Mouse (Mus musculus): ENCODE results near the gene Yy1. TPM values are rescaled to one million over a fixed set of nuclear protein-coding genes. Genes with fewer than 3 reads are reported as not detected.

The Yy1 gene
- polyA plus RNA-seq, 1 experiment from 2014 or later: 14.4 TPM

DNA sequence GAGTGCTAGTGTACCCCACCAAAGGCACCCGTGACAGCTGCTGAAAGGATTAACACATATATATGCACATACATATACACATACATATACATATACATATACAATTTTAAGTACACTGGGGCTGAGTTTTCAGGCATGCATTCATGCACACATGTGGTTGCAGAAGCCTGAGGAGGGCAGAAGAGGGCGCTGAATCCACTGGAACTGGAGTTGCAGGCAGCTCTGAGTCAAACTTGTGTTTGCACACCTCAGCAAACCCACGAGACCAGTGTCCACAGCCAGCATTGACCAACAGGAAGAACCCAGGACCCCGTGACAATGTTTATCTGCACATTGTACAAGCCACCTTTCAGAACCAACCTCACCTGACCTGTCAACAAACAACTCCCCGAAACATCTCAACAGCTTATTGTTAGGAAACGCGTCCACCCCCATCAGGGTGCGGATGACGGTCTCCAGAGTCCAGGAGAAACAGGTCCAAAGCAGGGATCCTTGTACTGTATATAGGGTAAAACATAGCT is 32.2 kb upstream of the Yy1 start:
- no peaks in the 10 kb centered on the region for H3K36me3 ChIP-seq
- no peak for DNase-seq (ENCODE audit: low spot score)
- 75% methylated on average over 9 of the region's 9 CpGs for WGBS
- no peaks in the 10 kb centered on the region for H3K27me3 ChIP-seq (ENCODE audit: low read depth, poor library complexity, severe bottlenecking)
- H3K27ac ChIP-seq (replicated peaks): no peak overlapping the region
- no peak overlapping the region for H3K4me3 ChIP-seq
- no peaks in the 10 kb centered on the region for H3K9me3 ChIP-seq (replicated peaks)
- H3K4me1 ChIP-seq: peaks cover 20% of the 10 kb centered on the region

DNA sequence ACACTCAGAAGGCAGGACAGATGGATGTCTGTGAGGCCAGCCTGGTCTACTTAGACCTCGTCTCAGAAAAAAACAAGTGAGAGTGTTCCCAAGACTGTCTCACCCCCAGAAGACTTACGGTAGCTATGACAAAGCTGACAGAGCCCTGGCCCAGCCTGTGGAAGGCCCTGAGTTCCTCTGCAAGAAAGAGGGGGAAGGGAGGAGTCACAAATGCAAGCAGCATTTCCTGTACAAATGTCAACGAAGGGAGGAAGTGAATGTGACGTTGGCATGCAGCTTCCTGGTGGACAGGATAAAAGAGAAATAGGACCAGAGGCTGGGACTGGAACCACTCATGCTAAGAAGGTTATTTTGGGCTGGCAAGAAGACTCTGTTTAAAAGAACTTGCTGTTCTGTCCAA is 31.6 kb upstream of the Yy1 start:
- Histone ChIP-seq H3K4me3 (no peak overlapping the region), H3K36me3 (no peaks in the 10 kb centered on the region), H3K9me3 (replicated peaks) (no peaks in the 10 kb centered on the region), H3K27me3 (ENCODE audit: low read depth, poor library complexity, severe bottlenecking) (no peaks in the 10 kb centered on the region), H3K4me1 (peaks cover 27% of the 10 kb centered on the region), H3K27ac (replicated peaks) (no peak overlapping the region)
- DNase-seq (ENCODE audit: low spot score): no peak
- WGBS: 79% methylated on average over 4 of the region's 4 CpGs

DNA sequence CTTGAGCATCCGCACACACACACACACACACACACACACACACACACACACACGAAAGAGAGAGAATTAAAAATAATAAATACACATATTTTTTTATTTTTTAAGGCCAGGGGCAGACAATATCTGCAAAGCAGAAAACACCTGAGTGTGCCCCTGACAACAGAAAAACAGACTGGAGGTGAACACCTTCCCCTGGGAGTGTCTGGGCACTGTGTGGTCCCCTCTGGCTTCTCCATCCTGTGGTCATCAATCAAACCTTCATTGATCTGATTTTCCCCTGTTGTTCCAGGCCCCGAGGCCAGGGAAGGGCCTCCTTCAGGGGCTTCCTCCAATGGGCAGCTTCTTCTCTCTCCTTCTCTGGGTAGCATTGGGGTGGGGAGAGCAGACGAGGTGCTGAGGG is 31.1 kb upstream of the Yy1 start:
- no peaks in the 10 kb centered on the region for H3K27me3 ChIP-seq (ENCODE audit: low read depth, poor library complexity, severe bottlenecking)
- no peak overlapping the region for H3K27ac ChIP-seq (replicated peaks)
- WGBS: 79% methylated on average over 4 of the region's 4 CpGs
- no peaks in the 10 kb centered on the region for H3K36me3 ChIP-seq
- no peak for DNase-seq (ENCODE audit: low spot score)
- H3K4me3 ChIP-seq: no peak overlapping the region
- H3K4me1 ChIP-seq: peaks cover 30% of the 10 kb centered on the region
- H3K9me3 ChIP-seq (replicated peaks): no peaks in the 10 kb centered on the region

DNA sequence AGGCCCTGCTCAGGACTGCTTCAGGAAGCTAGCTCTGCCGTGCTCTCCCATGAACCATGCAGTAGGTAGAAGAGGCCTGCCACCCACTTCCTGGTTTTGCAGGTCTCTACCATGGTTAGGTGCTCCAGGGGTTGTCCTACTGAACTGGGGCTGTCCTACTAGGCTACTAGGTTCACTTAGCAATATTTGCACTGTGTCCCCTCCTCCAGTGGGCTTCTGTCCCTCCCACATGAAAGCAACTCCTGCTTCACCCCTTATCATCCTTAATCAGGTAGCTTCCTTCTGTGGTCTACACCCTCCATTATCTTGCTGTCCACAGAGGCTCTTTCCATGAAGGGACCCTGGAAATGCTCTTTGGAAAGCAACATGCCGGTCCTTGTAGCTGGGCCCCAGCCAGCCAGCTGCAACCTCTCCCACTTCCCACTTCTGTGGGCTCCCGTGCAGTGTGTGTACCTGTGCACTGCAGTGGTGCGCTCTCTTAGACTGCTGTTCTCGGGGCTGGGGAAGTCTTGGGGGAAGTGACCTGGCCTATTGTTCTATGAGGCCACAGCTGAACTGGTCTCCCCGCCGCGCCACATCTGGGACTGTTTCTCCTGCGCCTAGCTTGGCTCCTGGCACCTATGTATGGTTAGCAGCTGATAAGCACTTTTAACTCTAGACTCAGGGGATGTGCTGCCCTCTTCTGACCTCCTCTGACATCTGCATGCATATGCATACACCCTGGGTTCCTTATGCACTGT is 29.5 kb upstream of the Yy1 start:
- WGBS: 64% methylated on average over 9 of the region's 9 CpGs
- no peaks in the 10 kb centered on the region for H3K27me3 ChIP-seq (ENCODE audit: low read depth, poor library complexity, severe bottlenecking)
- H3K4me3 ChIP-seq: no peak overlapping the region
- H3K36me3 ChIP-seq: no peaks in the 10 kb centered on the region
- no peak overlapping the region for H3K27ac ChIP-seq (replicated peaks)
- no peak for DNase-seq (ENCODE audit: low spot score)
- peaks cover 19% of the 10 kb centered on the region for H3K4me1 ChIP-seq
- H3K9me3 ChIP-seq (replicated peaks): no peaks in the 10 kb centered on the region

DNA sequence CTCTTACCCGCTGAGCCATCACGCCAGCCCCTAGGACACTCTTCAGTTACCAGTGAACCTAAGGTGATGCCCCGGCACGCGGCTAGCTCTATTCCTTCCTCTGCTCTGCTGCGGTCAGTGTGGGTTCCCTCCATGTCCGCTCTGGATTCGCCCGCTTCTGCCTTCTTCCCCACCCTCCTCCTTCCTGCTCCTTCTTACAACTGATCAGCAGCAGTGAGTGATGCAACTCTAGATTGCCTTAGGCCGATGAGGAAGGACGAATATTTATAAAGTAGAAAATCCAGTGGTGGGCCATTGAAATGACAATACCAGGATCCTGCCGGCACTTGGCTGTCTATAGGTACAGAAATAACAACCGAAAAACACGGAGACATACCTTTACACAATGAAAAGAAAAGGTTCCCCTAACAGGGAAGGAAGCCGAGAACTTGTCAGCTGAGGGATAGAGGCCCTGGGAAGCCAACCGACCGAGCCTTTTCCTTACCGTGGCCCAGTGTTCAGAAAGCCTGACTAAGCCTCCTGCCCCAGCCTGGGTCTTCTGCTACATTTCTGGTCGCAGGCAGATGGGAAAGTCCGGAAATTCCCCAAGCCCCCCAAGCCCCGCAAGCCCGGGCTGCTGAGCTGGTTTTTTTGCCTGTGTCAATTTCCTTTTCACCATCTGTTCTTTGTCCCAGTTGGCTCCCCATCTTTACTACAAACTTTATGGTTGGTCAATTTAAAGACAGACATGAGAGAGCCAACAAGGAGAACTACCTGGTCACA is 27.7 kb upstream of the Yy1 start:
- no peak for DNase-seq (ENCODE audit: low spot score)
- H3K27me3 ChIP-seq (ENCODE audit: low read depth, poor library complexity, severe bottlenecking): no peaks in the 10 kb centered on the region
- no peaks in the 10 kb centered on the region for H3K9me3 ChIP-seq (replicated peaks)
- H3K4me1 ChIP-seq: peaks cover 19% of the 10 kb centered on the region
- peak overlapping the region; percentile 57 for H3K27ac ChIP-seq (replicated peaks)
- H3K4me3 ChIP-seq: no peak overlapping the region
- WGBS: 75% methylated on average over 22 of the region's 22 CpGs
- H3K36me3 ChIP-seq: no peaks in the 10 kb centered on the region

DNA sequence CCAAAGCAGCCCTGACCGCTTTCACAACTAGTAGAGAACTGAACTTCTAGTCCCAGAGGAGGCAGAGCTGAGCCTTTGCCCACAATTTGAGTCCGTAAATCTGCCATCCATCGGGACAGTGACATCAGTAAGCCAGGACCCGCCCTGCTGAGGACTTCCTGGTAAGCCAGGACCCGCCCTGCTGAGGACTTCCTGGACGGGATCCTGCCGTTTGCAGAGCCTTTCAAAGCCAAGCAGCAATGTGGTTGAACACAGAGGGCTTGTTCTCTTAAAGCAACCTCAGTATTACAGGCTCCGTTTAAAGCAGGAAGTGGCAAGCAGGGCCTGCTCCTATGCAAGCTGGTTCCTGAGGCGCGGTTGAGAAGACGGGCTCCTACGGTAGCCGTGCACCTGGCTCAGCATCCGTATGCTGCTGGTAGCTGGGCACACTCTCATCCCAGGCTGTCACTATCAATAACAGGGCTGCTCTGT is 27.0 kb upstream of the Yy1 start:
- Histone ChIP-seq H3K27ac (replicated peaks) (peak overlapping the region; percentile 57), H3K27me3 (ENCODE audit: low read depth, poor library complexity, severe bottlenecking) (no peaks in the 10 kb centered on the region), H3K4me3 (peak overlapping the region; percentile 27; the same call in 1 of the 2 replicates), H3K4me1 (peaks cover 19% of the 10 kb centered on the region), H3K9me3 (replicated peaks) (no peaks in the 10 kb centered on the region), H3K36me3 (no peaks in the 10 kb centered on the region)
- 28% methylated on average over 14 of the region's 14 CpGs for WGBS
- DNase-seq (ENCODE audit: low spot score): no peak

DNA sequence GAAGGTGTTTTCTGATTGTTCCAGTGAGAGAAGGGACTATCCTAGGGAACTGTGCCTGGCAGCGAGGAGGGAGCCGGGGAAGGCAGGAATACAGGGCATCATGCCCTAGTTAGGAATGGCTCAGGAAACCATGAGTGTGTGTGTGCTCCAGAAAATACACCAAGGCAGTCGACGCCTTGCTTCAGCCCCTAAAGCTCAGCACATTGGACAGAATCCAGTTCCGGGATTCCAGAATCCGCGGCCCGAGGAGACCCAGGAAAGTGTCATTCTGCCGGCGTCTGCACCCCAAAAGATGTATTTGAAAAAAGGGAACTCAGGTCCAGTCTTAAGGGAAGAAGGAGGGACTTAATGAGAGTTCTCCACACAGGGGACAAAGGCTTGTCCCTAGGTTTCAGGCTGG is 26.5 kb upstream of the Yy1 start:
- H3K4me1 ChIP-seq: peaks cover 19% of the 10 kb centered on the region
- DNase-seq (ENCODE audit: low spot score): no peak
- no peaks in the 10 kb centered on the region for H3K27me3 ChIP-seq (ENCODE audit: low read depth, poor library complexity, severe bottlenecking)
- 74% methylated on average over 10 of the region's 10 CpGs for WGBS
- no peaks in the 10 kb centered on the region for H3K9me3 ChIP-seq (replicated peaks)
- peak overlapping the region; percentile 27; the same call in 1 of the 2 replicates for H3K4me3 ChIP-seq
- no peaks in the 10 kb centered on the region for H3K36me3 ChIP-seq
- H3K27ac ChIP-seq (replicated peaks): peak overlapping the region; percentile 57; the same call in 1 of the 2 replicates

DNA sequence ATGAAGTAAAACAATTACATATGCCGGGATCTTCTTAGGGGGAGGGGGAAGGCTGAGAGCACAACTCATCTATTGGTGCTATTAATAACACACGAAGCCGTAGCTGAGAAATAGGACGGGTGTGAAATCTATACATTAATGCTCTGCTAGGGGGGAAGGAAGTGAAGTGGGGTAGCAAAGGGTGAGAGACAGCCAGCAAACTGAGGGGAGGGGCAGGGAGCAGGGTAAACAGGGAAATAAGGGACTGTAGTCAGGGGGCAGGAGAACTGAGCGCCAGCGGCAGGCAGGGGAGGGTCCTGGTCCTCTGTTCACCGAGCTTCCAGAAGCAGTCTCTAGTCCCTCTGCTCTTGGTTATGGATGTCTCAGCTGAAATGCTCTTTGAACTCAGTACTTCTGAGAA is 25.9 kb upstream of the Yy1 start:
- H3K4me1 ChIP-seq: peaks cover 19% of the 10 kb centered on the region
- DNase-seq (ENCODE audit: low spot score): no peak
- no peak overlapping the region for H3K27ac ChIP-seq (replicated peaks)
- 0 out of 2 replicates have a peak, but pooled peaks cover 3% of the 10 kb centered on the region for H3K36me3 ChIP-seq
- 71% methylated on average over 7 of the region's 7 CpGs for WGBS
- no peaks in the 10 kb centered on the region for H3K9me3 ChIP-seq (replicated peaks)
- no peaks in the 10 kb centered on the region for H3K27me3 ChIP-seq (ENCODE audit: low read depth, poor library complexity, severe bottlenecking)
- no peak overlapping the region for H3K4me3 ChIP-seq

DNA sequence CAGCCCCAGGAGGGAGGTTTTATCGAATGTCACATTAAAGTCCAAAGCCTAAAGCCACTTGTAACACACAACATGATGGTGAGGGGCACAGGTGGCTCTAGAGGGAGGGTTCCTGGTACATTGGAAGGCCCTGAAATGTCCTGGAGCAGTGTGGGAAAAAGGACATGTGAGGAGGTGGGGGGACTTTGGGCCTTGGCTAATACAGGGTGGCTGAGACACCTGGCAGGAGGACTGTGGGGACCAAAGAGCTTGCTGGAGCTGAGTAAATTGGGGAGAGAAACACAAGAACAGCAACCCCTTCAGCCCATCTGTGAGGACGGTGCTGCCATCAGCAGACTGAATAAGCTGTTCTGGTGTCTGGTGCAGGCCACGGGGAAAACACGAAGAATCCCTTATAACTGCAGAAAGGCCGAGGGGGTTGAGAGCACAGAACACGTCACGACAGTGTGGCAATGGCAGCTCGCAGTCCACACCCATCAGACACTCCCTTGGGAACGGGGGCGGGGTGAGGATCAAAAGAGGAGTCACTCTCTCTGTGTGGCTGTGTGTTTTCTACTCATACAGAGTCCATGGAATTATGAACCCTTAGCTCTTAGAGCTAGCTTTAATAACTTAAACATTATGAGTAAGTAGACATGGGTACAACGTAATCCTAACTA is 24.4 kb upstream of the Yy1 start:
- Histone ChIP-seq H3K27me3 (ENCODE audit: low read depth, poor library complexity, severe bottlenecking) (no peaks in the 10 kb centered on the region), H3K9me3 (replicated peaks) (no peaks in the 10 kb centered on the region), H3K4me1 (peaks cover 18% of the 10 kb centered on the region), H3K36me3 (peaks cover 13% of the 10 kb centered on the region), H3K27ac (replicated peaks) (no peak overlapping the region), H3K4me3 (no peak overlapping the region)
- DNase-seq (ENCODE audit: low spot score): no peak
- 90% methylated on average over 11 of the region's 11 CpGs for WGBS

DNA sequence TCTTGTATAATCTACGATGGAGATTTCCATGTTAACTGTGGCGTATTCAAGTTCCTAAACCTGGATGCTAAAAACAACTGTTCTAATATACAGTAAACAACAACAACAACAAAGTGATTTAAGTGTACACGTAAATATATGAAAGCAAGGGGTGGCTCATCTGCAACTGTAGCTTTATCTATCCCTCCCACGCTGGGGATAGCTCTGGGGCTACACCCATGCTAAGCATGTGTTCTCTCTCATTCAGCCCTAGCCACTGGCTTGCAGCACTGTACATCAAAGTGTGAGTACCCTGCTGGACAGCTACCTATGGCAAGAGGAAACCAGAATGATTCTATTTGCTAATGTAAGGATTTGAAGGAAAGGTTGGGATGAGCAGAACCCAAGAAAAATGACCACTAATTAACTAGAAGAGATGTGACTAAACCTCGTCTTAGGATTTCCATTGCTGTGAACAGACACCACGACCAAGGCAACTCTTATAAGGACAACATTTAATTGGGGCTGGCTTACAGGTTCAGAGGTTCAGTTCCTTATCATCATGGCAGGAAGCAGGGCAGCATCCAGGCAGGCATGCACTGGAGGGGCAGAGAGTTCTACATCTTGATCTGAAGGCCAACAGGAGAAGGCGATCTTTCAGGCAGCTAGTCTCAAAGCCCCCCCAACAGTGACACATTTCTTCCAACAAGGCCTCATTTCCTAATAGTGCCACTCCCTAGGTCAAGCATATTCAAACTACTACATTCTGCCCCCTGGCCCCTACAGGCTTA is 12.5 kb upstream of the Yy1 start:
- Histone ChIP-seq H3K27ac (replicated peaks) (no peak overlapping the region), H3K27me3 (ENCODE audit: low read depth, poor library complexity, severe bottlenecking) (no peaks in the 10 kb centered on the region), H3K9me3 (replicated peaks) (peaks cover 43% of the 10 kb centered on the region), H3K4me1 (no peaks in the 10 kb centered on the region), H3K4me3 (no peak overlapping the region), H3K36me3 (peaks cover 94% of the 10 kb centered on the region)
- DNase-seq (ENCODE audit: low spot score): no peak
- 91% methylated on average over 7 of the region's 7 CpGs for WGBS

DNA sequence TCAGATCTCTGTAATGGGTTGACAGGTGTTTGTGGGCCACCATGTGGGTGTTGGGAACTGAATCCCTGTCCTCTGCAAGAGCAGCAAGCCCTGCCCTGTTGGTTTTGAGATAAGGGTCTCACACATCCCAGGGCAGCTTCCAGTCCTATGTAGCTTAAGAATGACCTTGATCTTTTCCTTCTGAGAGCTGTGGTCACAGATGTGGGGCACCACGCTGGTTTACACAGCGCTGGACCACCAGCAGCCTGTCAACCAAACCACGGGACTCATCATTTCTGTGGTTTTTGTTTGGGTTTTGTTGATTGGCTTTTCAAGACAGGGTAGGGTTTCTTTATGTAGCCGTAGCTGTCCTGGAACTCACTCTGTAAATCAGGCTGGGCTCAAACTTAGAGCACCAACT is 7.6 kb upstream of the Yy1 start:
- Histone ChIP-seq H3K36me3 (peaks cover 71% of the 10 kb centered on the region), H3K4me1 (peaks cover under 1% of the 10 kb centered on the region; the same call in 1 of the 2 replicates), H3K27me3 (ENCODE audit: low read depth, poor library complexity, severe bottlenecking) (no peaks in the 10 kb centered on the region), H3K9me3 (replicated peaks) (peaks cover 23% of the 10 kb centered on the region), H3K27ac (replicated peaks) (no peak overlapping the region), H3K4me3 (no peak overlapping the region)
- DNase-seq (ENCODE audit: low spot score): no peak
- 93% methylated on average over 4 of the region's 4 CpGs for WGBS

DNA sequence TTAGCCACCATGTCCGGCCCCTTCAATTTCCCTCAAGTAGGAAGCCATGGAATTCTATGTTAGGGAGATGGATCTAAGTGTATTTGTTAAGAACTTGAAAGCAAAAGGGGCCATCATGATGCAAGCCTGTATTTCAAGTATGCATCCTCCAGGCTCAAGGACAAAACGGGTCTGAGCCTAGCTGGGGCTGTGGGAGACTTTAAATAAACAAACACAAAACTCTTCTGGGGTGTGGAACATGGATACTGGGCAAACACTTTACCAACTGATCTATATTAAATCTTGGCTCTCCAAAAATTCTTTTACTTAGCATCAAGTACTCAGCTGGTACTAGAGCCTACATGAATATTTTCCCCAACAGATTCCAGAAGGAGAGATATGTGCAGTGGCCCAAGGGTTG is 5.4 kb upstream of the Yy1 start:
- Histone ChIP-seq H3K4me3 (no peak overlapping the region), H3K27me3 (ENCODE audit: low read depth, poor library complexity, severe bottlenecking) (no peaks in the 10 kb centered on the region), H3K36me3 (peaks cover 49% of the 10 kb centered on the region), H3K27ac (replicated peaks) (no peak overlapping the region), H3K4me1 (peaks cover 15% of the 10 kb centered on the region), H3K9me3 (replicated peaks) (peaks cover 19% of the 10 kb centered on the region)
- DNase-seq (ENCODE audit: low spot score): no peak
- WGBS: 96% methylated on average over 2 of the region's 2 CpGs

Measured in midbrain, embryonic 10.5 days (tissue).